Mouse (Mus musculus): ENCODE data around the gene Rcn3.

GRCm38 (mm10) chr7:45050945-45051600, 40.9 kb downstream of the Rcn3 start:
- TF ChIP-seq EP300 (IDR thresholded peaks at IDR 0.05; ENCODE audit: insufficient read depth, low read depth, low read length) (no peak), POLR2A (IDR thresholded peaks at IDR 0.05; ENCODE audit: insufficient read depth, low read depth, low read length) (no peak), CTCF (IDR thresholded peaks at IDR 0.05) (no peak)

Data from heart, adult 2 months (tissue).